ENCODE assay signal across 12 mouse cellular contexts in genomic region chr5:135950710-135951412, GRCm38 (mm10). TPM values are rescaled to one million over a fixed set of nuclear protein-coding genes. Genes with fewer than 3 reads are reported as not detected.
A peak's percentile ranks its signal among the peaks of the same experiment; 100 is the strongest.
DNase-seq lines count a peak whose midpoint lies in the region; ATAC-seq and TF ChIP-seq lines count a peak whose summit lies in the region.
"Had no signal": no experiment of that assay in that cellular context is flagged by ENCODE, and none has a peak within 500 bp of the region (broad histone marks: within the 10 kb centered on the region; RNA-seq: fewer than 3 reads in every experiment).

No protein-coding gene starts in this region.

- peak overlapping the region; percentile 34 for H3K9ac ChIP-seq in ES-Bruce4 (ENCODE audit: low read depth, poor library complexity, severe bottlenecking)
- H3K9ac ChIP-seq in liver, embryonic 15.5 days, result peak overlapping the region; percentile 35
- H3K9ac ChIP-seq in midbrain, embryonic 14.5 days (replicated peaks; ENCODE audit: low read length), result no peak overlapping the region
- H3K9ac ChIP-seq: forebrain, postnatal 0 days; lung, embryonic 14.5 days had no signal

- TF ChIP-seq POLR2A in ES-Bruce4 (IDR thresholded peaks at IDR 0.05; ENCODE audit: insufficient read depth, low read length), result peak; percentile 36

- TF ChIP-seq CTCF in ES-Bruce4 (IDR thresholded peaks at IDR 0.05; ENCODE audit: low read depth, low read length), result no peak

- ATAC-seq in frontal cortex, adult (ENCODE audit: low TSS enrichment), result peak; percentile 52; the same call in 1 of the 2 replicates
- peak; percentile 81 for ATAC-seq in liver, embryonic 15.5 days (ENCODE audit: insufficient read depth)
- no peak for ATAC-seq in midbrain, embryonic 14.5 days (ENCODE audit: low FRiP score, low TSS enrichment)
- ATAC-seq: CD4-positive, CD25-positive, alpha-beta regulatory T cell, adult 4 months; forebrain, postnatal 0 days had no signal

- H3K9me3 ChIP-seq in ES-Bruce4 (replicated peaks; ENCODE audit: control insufficient read depth, insufficient read depth, low read length, poor library complexity, severe bottlenecking), result no peaks in the 10 kb centered on the region
- no peaks in the 10 kb centered on the region for H3K9me3 ChIP-seq in liver, embryonic 15.5 days (replicated peaks)
- H3K9me3 ChIP-seq in midbrain, embryonic 14.5 days (ENCODE audit: control insufficient read depth, low read length), result no peaks in the 10 kb centered on the region

- H3K36me3 ChIP-seq in ES-Bruce4 (ENCODE audit: control insufficient read depth, insufficient read depth, low read length, poor library complexity, severe bottlenecking), result no peaks in the 10 kb centered on the region
- H3K36me3 ChIP-seq in liver, embryonic 15.5 days (replicated peaks), result no peaks in the 10 kb centered on the region
- no peaks in the 10 kb centered on the region for H3K36me3 ChIP-seq in midbrain, embryonic 14.5 days (ENCODE audit: control insufficient read depth, insufficient read depth, low read length)

- peak overlapping the region; percentile 99 for H3K27ac ChIP-seq in ES-Bruce4 (ENCODE audit: insufficient read depth, low read length)
- peak overlapping the region; percentile 74 for H3K27ac ChIP-seq in liver, embryonic 15.5 days (replicated peaks)
- no peak overlapping the region for H3K27ac ChIP-seq in midbrain, embryonic 14.5 days (replicated peaks; ENCODE audit: low read depth, low read length)

- H3K4me2 ChIP-seq in liver, embryonic 15.5 days, result peak overlapping the region; percentile 57
- no peak overlapping the region for H3K4me2 ChIP-seq in midbrain, embryonic 14.5 days (ENCODE audit: low read length)
- H3K4me2 ChIP-seq: lung, embryonic 14.5 days had no signal

- peaks cover 6% of the 10 kb centered on the region for H3K4me1 ChIP-seq in ES-Bruce4 (ENCODE audit: control insufficient read depth, insufficient read depth, low read length)
- H3K4me1 ChIP-seq in liver, embryonic 15.5 days (replicated peaks), result peaks cover 19% of the 10 kb centered on the region
- no peaks in the 10 kb centered on the region for H3K4me1 ChIP-seq in midbrain, embryonic 14.5 days (ENCODE audit: control insufficient read depth, insufficient read depth, low read length)

- no peaks in the 10 kb centered on the region for H3K27me3 ChIP-seq in ES-Bruce4 (ENCODE audit: control insufficient read depth, insufficient read depth, low read length, poor library complexity, severe bottlenecking)
- no peaks in the 10 kb centered on the region for H3K27me3 ChIP-seq in liver, embryonic 15.5 days
- no peaks in the 10 kb centered on the region for H3K27me3 ChIP-seq in midbrain, embryonic 14.5 days (ENCODE audit: control insufficient read depth, insufficient read depth, low read length)

- 49% methylated on average over 11 of the region's 11 CpGs for WGBS in liver, embryonic 15.5 days (ENCODE audit: insufficient replicate concordance)
- 88% methylated on average over 11 of the region's 11 CpGs for WGBS in midbrain, embryonic 14.5 days

- TF ChIP-seq EP300 in ES-Bruce4 (IDR thresholded peaks at IDR 0.05; ENCODE audit: insufficient read depth, low read depth, low read length), result peak; percentile 94

- H3K4me3 ChIP-seq in ES-Bruce4 (ENCODE audit: low read depth, low read length), result no peak overlapping the region
- H3K4me3 ChIP-seq in liver, embryonic 15.5 days (replicated peaks), result no peak overlapping the region
- H3K4me3 ChIP-seq in midbrain, embryonic 14.5 days (replicated peaks; ENCODE audit: low read depth, low read length), result no peak overlapping the region

- no peak for DNase-seq in frontal cortex, adult 2 months (ENCODE audit: extremely low spot score in 1 of 2, low spot score in 1 of 2)
- peak; percentile 73 for DNase-seq in c-Kit-negative CD71-positive TER-119-positive erythroid progenitor cells, embryonic 14.5 days (ENCODE audit: low read depth, low spot score)
- DNase-seq in midbrain, embryonic 14.5 days, result no peak
- DNase-seq in kidney, adult 9 months, result no peak
- DNase-seq in left cerebral cortex, adult 11 months (ENCODE audit: low spot score), result no peak
- DNase-seq: forebrain, postnatal 0 days; lung, embryonic 14.5 days had no signal

RNA-seq across cellular contexts. Expression of gene Ywhag, which starts 16.4 kb away (rescaled TPM):
- 528 and 551 TPM in 2 replicates for polyA plus RNA-seq in frontal cortex, adult 2 months (2012; rRNA removed)
- polyA plus RNA-seq in ES-Bruce4 (2011; ENCODE audit: insufficient read depth, insufficient read length, low read depth, missing spikeins), result 372 TPM in 2 replicates
- polyA plus RNA-seq in liver, embryonic 15.5 days (2015; fragmentation: Nextera tagmentation; extraction: Ambion mirVana), result 60.9 and 65.4 TPM in 2 replicates
- 420 and 582 TPM in 2 replicates for polyA plus RNA-seq in midbrain, embryonic 14.5 days (2014; fragmentation: Nextera tagmentation; extraction: Ambion mirVana)

RNA-seq across cellular contexts. Expression of gene Ssc4d, which starts 23.5 kb away (rescaled TPM):
- polyA plus RNA-seq in frontal cortex, adult 2 months (2012; rRNA removed), result 2.6 and 2.9 TPM in 2 replicates
- 6.3 and 9.5 TPM in 2 replicates for polyA plus RNA-seq in ES-Bruce4 (2011; ENCODE audit: insufficient read depth, insufficient read length, low read depth, missing spikeins)
- polyA plus RNA-seq in liver, embryonic 15.5 days (2015; fragmentation: Nextera tagmentation; extraction: Ambion mirVana), result 1.6 and 1.8 TPM in 2 replicates
- 1.4 and 1.9 TPM in 2 replicates for polyA plus RNA-seq in midbrain, embryonic 14.5 days (2014; fragmentation: Nextera tagmentation; extraction: Ambion mirVana)

RNA-seq across cellular contexts. Expression of gene Zp3, which starts 29.0 kb away (rescaled TPM):
- polyA plus RNA-seq in frontal cortex, adult 2 months (2012; rRNA removed), result 0.06 TPM in 1 of 2 replicates, not detected in the other
- polyA plus RNA-seq in ES-Bruce4 (2011; ENCODE audit: insufficient read depth, insufficient read length, low read depth, missing spikeins), result 2.0 and 2.4 TPM in 2 replicates
- not detected in 2 replicates for polyA plus RNA-seq in liver, embryonic 15.5 days (2015; fragmentation: Nextera tagmentation; extraction: Ambion mirVana)
- polyA plus RNA-seq in midbrain, embryonic 14.5 days (2014; fragmentation: Nextera tagmentation; extraction: Ambion mirVana), result 0.16 TPM in 1 of 2 replicates, not detected in the other
- polyA plus RNA-seq: CD4-positive, CD25-positive, alpha-beta regulatory T cell, adult 4 months; heart, postnatal 0 days; lung, embryonic 14.5 days had no signal

RNA-seq across cellular contexts. Expression of gene Dtx2, which starts 43.7 kb away (rescaled TPM):
- polyA plus RNA-seq in frontal cortex, adult 2 months (2012; rRNA removed), result 10.5 and 10.6 TPM in 2 replicates
- polyA plus RNA-seq in ES-Bruce4 (2011; ENCODE audit: insufficient read depth, insufficient read length, low read depth, missing spikeins), result 23.7 and 25.0 TPM in 2 replicates
- 6.7 and 6.9 TPM in 2 replicates for polyA plus RNA-seq in liver, embryonic 15.5 days (2015; fragmentation: Nextera tagmentation; extraction: Ambion mirVana)
- 23.0 and 24.0 TPM in 2 replicates for polyA plus RNA-seq in midbrain, embryonic 14.5 days (2014; fragmentation: Nextera tagmentation; extraction: Ambion mirVana)
